Mouse (Mus musculus) testis, adult 2 months (tissue): ENCODE data around the gene Plcg2. TPM values are rescaled to one million over a fixed set of nuclear protein-coding genes. Genes with fewer than 3 reads are reported as not detected.

Experiments used
- H3K27ac ChIP-seq: fragments of 200-500 bp; 2 replicates; pipeline ENCODE4 v1.5.1; 2012; ENCODE audit warnings: low read depth, low read length; ENCODE audit not compliant: control insufficient read depth, insufficient read depth
- H3K27me3 ChIP-seq: fragments of 200-500 bp; 2 replicates; pipeline ENCODE4 v1.6.1; 2012; ENCODE audit warnings: mild to moderate bottlenecking, low read length, moderate library complexity; ENCODE audit not compliant: control insufficient read depth, insufficient read depth
- H3K36me3 ChIP-seq: fragments of 200-500 bp; 2 replicates; pipeline ENCODE4 v1.6.1; 2012; ENCODE audit warnings: mild to moderate bottlenecking, low read length; ENCODE audit not compliant: control insufficient read depth, insufficient read depth
- H3K4me1 ChIP-seq: fragments of 200-500 bp; 2 replicates; pipeline ENCODE4 v1.6.1; 2012; ENCODE audit warnings: low read length; ENCODE audit not compliant: control insufficient read depth, insufficient read depth
- H3K4me3 ChIP-seq: fragments of 200-500 bp; 2 replicates; pipeline ENCODE4 v1.5.1; 2012; ENCODE audit warnings: low read depth, mild to moderate bottlenecking, low read length, moderate library complexity, mixed read lengths; ENCODE audit not compliant: control insufficient read depth
- CTCF ChIP-seq: fragments of 200-500 bp; IDR thresholded peaks from 2 replicates; pipeline ENCODE4 v1.5.1; 2012; ENCODE audit warnings: low read depth, mild to moderate bottlenecking, inconsistent platforms, low read length, moderate library complexity; ENCODE audit not compliant: control insufficient read depth, insufficient read depth, insufficient replicate concordance
- POLR2A ChIP-seq: fragments of 200-500 bp; IDR thresholded peaks from 2 replicates; pipeline ENCODE4 v1.6.1; 2012; ENCODE audit warnings: low read depth, mild to moderate bottlenecking, inconsistent platforms, low read length, moderate library complexity; ENCODE audit not compliant: control insufficient read depth
- polyA plus RNA-seq: library from polyadenylated mRNA; depleted of rRNA; stranded (reverse); fragments of >200 nt; gene quantifications from 2 replicates; pipeline ENCODE4 v1.2.3, GENCODE M21; 2012

The Plcg2 gene
- polyA plus RNA-seq, 1 experiment = 4.6 TPM

DNA sequence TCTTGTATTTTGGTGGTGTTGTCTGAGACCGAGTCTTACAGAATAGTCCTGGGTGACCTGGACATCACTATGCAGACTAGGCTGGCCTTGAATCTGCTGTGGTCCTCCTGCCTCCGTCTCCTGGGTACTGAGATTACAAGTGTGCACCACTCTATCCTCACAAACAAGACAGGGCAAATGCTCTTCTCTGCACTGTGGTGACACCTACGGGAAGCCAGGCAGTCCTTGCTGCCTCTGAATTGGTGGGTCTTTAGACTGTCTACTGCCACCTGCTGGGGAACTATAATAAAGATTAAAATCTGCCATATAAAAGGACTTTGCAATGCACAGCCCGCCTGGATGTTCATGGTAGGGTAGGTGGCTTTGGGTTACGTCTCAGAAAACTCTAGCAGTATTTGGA is 32.8 kb upstream of the Plcg2 start:
- H3K36me3 ChIP-seq = no peaks in the 10 kb centered on the region
- H3K27ac ChIP-seq = no peak overlapping the region

GRCm38 (mm10) chr8:117467466-117467865 is 30.6 kb upstream of the Plcg2 start:
- H3K27ac ChIP-seq = no peak overlapping the region
- no peak for TF ChIP-seq CTCF
- no peak for TF ChIP-seq POLR2A
- no peaks in the 10 kb centered on the region; the same call in 1 of the 2 replicates for H3K27me3 ChIP-seq
- H3K36me3 ChIP-seq = no peaks in the 10 kb centered on the region
- H3K4me1 ChIP-seq = peaks cover 9% of the 10 kb centered on the region
- no peak overlapping the region for H3K4me3 ChIP-seq

More for the DNA sequence above, 32.8 kb upstream of the Plcg2 start:
- H3K4me3 ChIP-seq = no peak overlapping the region
- H3K27me3 ChIP-seq = no peaks in the 10 kb centered on the region; the same call in 1 of the 2 replicates
- TF ChIP-seq POLR2A = no peak
- peak; percentile 71; the same call in 1 of the 2 replicates for TF ChIP-seq CTCF
- peaks cover 3% of the 10 kb centered on the region for H3K4me1 ChIP-seq

GRCm38 (mm10) chr8:117469431-117470341 is 28.4 kb upstream of the Plcg2 start:
- Histone ChIP-seq H3K4me1 (peaks cover 9% of the 10 kb centered on the region), H3K27ac (no peak overlapping the region), H3K4me3 (no peak overlapping the region), H3K27me3 (no peaks in the 10 kb centered on the region; the same call in 1 of the 2 replicates), H3K36me3 (no peaks in the 10 kb centered on the region)
- TF ChIP-seq CTCF (no peak), POLR2A (no peak)

DNA sequence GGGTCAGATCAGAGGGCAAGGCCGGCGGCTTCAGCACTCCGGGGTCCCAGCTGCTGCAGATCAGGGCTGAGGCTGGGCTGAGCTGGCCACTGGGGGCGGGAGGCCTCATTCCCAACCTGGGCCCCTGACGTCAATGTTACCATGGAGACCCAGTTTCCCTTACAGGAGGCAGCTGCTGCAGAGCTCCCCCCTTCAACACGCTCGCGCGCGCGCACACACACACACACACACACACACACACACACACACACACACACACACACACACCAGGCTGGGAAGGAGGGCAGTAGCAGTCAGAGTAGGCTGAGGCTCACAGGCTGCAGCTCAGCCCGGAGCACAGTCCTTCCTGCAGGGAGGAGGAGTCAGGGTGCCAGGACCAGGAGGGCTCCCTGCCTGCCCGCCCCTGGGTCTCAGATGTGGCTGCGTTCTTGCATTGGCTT is 27.7 kb upstream of the Plcg2 start:
- TF ChIP-seq CTCF (no peak), POLR2A (no peak)

DNA sequence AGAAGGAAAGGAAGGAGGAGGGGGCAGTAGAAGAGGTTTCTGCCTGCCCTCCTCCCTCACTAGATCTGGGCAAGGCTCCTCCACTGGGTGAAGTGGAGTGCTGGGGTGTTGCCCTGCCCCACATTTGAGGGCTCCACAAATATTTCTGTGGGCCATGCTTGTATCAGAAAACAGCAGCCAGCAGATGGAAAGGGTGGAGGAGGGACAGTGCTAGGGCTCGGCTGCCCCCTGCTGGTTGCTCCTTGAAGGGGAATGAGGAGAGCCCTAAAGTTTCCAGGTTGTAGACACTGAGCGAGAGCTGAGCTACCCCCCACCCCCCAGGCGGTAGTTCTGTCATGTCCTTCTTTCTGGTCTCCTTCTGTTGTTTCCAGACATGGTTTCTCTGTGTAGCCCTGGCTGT is 26.9 kb upstream of the Plcg2 start:
- Histone ChIP-seq H3K36me3 (no peaks in the 10 kb centered on the region), H3K27me3 (no peaks in the 10 kb centered on the region; the same call in 1 of the 2 replicates), H3K27ac (no peak overlapping the region), H3K4me3 (no peak overlapping the region), H3K4me1 (peaks cover 11% of the 10 kb centered on the region)
- TF ChIP-seq POLR2A (no peak), CTCF (peak; percentile 67; the same call in 1 of the 2 replicates)

More for the DNA sequence above, 27.7 kb upstream of the Plcg2 start:
- Histone ChIP-seq H3K4me3 (no peak overlapping the region; the same call in none of the 2 replicates), H3K36me3 (no peaks in the 10 kb centered on the region), H3K27ac (no peak overlapping the region), H3K4me1 (peaks cover 9% of the 10 kb centered on the region), H3K27me3 (no peaks in the 10 kb centered on the region; the same call in 1 of the 2 replicates)

DNA sequence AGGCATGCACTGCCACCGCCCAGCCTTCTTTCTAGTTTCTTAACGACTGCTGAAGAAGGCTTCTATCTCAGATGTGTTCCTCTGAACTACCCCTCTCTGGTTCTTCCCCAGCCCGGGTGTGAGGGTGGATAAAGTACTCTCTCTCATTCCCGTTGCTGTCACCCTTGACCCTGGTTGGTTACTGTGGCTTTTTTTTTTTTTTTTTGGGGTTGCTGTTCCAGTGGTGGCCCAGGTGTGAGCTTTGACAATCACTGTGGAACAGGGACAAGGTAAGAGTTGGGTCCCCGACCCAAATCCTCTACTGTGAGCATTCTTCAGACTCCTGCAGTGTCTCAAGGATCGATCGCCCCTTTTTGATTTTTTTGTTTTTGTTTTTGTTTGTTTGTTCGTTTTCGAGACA is 26.4 kb upstream of the Plcg2 start:
- no peak overlapping the region for H3K4me3 ChIP-seq
- peaks cover 11% of the 10 kb centered on the region for H3K4me1 ChIP-seq
- H3K36me3 ChIP-seq = no peaks in the 10 kb centered on the region
- no peaks in the 10 kb centered on the region; the same call in 1 of the 2 replicates for H3K27me3 ChIP-seq
- no peak overlapping the region for H3K27ac ChIP-seq
- TF ChIP-seq POLR2A (no peak), CTCF (no peak)

GRCm38 (mm10) chr8:117472332-117472731 is 25.8 kb upstream of the Plcg2 start:
- no peaks in the 10 kb centered on the region for H3K36me3 ChIP-seq
- no peaks in the 10 kb centered on the region; the same call in 1 of the 2 replicates for H3K27me3 ChIP-seq
- H3K4me1 ChIP-seq = peaks cover 11% of the 10 kb centered on the region
- no peak overlapping the region for H3K27ac ChIP-seq
- TF ChIP-seq CTCF (no peak), POLR2A (no peak)
- H3K4me3 ChIP-seq = no peak overlapping the region
